Mouse (Mus musculus) forebrain, postnatal 0 days (tissue): ENCODE data around the gene Dner. TPM values are rescaled to one million over a fixed set of nuclear protein-coding genes. Genes with fewer than 3 reads are reported as not detected.

Experiments
- ATAC-seq: fragments of 200-750 bp; cut with Nextera tagmentation; 2 replicates; pipeline ENCODE4 v1.8.0; 2017; ENCODE audit warnings: mild to moderate bottlenecking, moderate library complexity
- DNase-seq: peaks from one replicate; pipeline ENCODE4 v3.0.0-alpha.2; 2015
- H3K27ac ChIP-seq: fragments of 300-500 bp; sonication (generic); 2 replicates; pipeline ENCODE4 v1.5.1; 2014; ENCODE audit warnings: low read depth, mild to moderate bottlenecking, antibody characterized with exemption, low read length, moderate library complexity, mixed read lengths
- H3K27me3 ChIP-seq: fragments of 300-500 bp; sonication (generic); 2 replicates; pipeline ENCODE4 v1.6.1; 2014; ENCODE audit warnings: mild to moderate bottlenecking, low read length, mixed read lengths; ENCODE audit not compliant: insufficient read depth
- H3K36me3 ChIP-seq: fragments of 300-500 bp; sonication (generic); 2 replicates; pipeline ENCODE4 v1.6.1; 2014; ENCODE audit warnings: mild to moderate bottlenecking, moderate library complexity; ENCODE audit not compliant: insufficient read depth
- H3K4me1 ChIP-seq: fragments of 300-500 bp; sonication (generic); 2 replicates; pipeline ENCODE4 v1.6.1; 2014; ENCODE audit warnings: antibody characterized with exemption; ENCODE audit not compliant: insufficient read depth
- H3K4me2 ChIP-seq: fragments of 300-500 bp; sonication (generic); 2 replicates; pipeline ENCODE4 v1.6.1; 2014; ENCODE audit warnings: low read depth, mild to moderate bottlenecking, moderate library complexity
- H3K4me3 ChIP-seq: fragments of 300-500 bp; sonication (generic); 2 replicates; pipeline ENCODE4 v1.5.1; 2014; ENCODE audit warnings: low read depth, low read length, mixed read lengths
- H3K9ac ChIP-seq: fragments of 300-500 bp; sonication (generic); 2 replicates; pipeline ENCODE4 v1.6.1; 2014; ENCODE audit warnings: mild to moderate bottlenecking
- H3K9me3 ChIP-seq: fragments of 300-500 bp; sonication (generic); 2 replicates; pipeline ENCODE4 v1.6.1; 2016; ENCODE audit warnings: low read length
- CTCF ChIP-seq: sonication (generic); IDR thresholded peaks from 2 replicates; pipeline ENCODE4 v1.5.1; 2016; ENCODE audit warnings: antibody characterized with exemption, control low read depth, low read depth
- WGBS: fragments of 180-500 bp; shearing (Covaris S2); extraction: QIAGEN DNeasy Blood & Tissue Kit; methylation state at CpG from one replicate; pipeline ENCODE4 v1.1.7; 2014; 5-methylcytosine and 5-hydroxymethylcytosine counted together
- polyA plus RNA-seq: library from polyadenylated mRNA; unstranded; fragments of >200 nt; fragmentation: Nextera tagmentation; extraction: Ambion mirVana; gene quantifications from 2 replicates; pipeline ENCODE4 v1.2.1, GENCODE M21; 2015
- total RNA-seq: library from RNA; depleted of rRNA; stranded (reverse); fragments of >200 nt; gene quantifications from 2 replicates; pipeline ENCODE4 v1.2.3, GENCODE M21; 2014

Gene Dner
- total and polyA plus RNA-seq, 2 experiments from 2014 or later: 265 to 295 TPM

- Histone ChIP-seq H3K4me2 (no peak overlapping the region), H3K36me3 (no peaks in the 10 kb centered on the region), H3K27me3 (no peaks in the 10 kb centered on the region), H3K4me3 (no peak overlapping the region), H3K27ac (no peak overlapping the region), H3K9me3 (no peaks in the 10 kb centered on the region), H3K4me1 (no peaks in the 10 kb centered on the region), H3K9ac (no peak overlapping the region)
- ATAC-seq: peak; percentile 76
- TF ChIP-seq CTCF: no peak
- peak; percentile 17 for DNase-seq
- WGBS: 15% methylated on average over 4 of the region's 4 CpGs
Measured at GRCm38 (mm10) chr1:84536069-84536468, 160.0 kb downstream of the Dner start.

DNA sequence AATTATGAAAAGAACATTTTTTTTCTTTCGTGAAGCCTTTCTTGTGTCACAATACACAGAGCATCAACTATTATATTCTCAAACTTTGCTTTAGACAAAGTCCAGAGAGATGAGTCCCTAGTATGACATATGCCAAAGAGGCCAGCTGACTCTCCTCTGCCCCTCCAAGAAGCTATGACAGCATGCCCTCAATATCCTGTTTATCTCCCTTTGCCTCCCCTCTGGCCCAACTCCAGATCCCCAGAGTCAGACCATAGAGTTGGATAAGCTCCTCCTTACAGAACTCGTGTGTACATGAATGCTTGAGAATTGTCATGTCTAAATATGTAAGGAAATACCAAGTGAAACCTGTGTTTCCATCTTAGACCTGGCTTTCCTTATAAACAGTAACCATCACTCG is 170.5 kb downstream of the Dner start:
- no peak for TF ChIP-seq CTCF
- no peak overlapping the region for H3K4me2 ChIP-seq
- no peak for DNase-seq
- WGBS: 88% methylated on average over 3 of the region's 3 CpGs
- no peaks in the 10 kb centered on the region for H3K27me3 ChIP-seq
- H3K4me3 ChIP-seq: no peak overlapping the region
- no peaks in the 10 kb centered on the region for H3K36me3 ChIP-seq
- no peak overlapping the region for H3K27ac ChIP-seq
- no peak for ATAC-seq
- H3K9me3 ChIP-seq: no peaks in the 10 kb centered on the region
- H3K4me1 ChIP-seq: no peaks in the 10 kb centered on the region
- H3K9ac ChIP-seq: no peak overlapping the region

DNA sequence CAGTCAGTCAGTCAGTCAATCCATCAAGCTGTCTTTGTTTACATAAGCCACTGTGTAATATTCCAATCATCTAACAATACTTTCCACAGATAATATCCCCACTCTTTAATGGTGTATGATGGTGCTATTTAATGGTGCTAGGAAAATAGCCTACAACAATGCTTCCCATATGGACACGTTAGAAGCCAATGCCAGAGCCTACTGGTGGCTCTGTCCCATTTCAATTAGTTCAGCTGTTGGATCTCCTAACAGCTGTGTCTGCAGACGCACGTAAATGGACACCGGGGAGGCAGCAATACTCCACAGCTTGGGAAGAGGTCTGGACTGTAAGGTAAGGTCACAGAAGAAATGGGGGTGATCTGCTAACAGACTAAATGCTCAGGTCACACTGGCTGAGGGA is 171.6 kb downstream of the Dner start:
- no peaks in the 10 kb centered on the region for H3K4me1 ChIP-seq
- H3K36me3 ChIP-seq: no peaks in the 10 kb centered on the region
- 75% methylated on average over 4 of the region's 4 CpGs for WGBS
- ATAC-seq (no peak), DNase-seq (no peak)
- no peaks in the 10 kb centered on the region for H3K27me3 ChIP-seq
- TF ChIP-seq CTCF: no peak
- H3K4me2 ChIP-seq: no peak overlapping the region
- H3K9me3 ChIP-seq: no peaks in the 10 kb centered on the region
- no peak overlapping the region for H3K4me3 ChIP-seq
- no peak overlapping the region for H3K27ac ChIP-seq
- no peak overlapping the region for H3K9ac ChIP-seq

GRCm38 (mm10) chr1:84522963-84523280 is 173.1 kb downstream of the Dner start:
- H3K4me1 ChIP-seq: no peaks in the 10 kb centered on the region
- H3K36me3 ChIP-seq: no peaks in the 10 kb centered on the region
- no peak overlapping the region for H3K27ac ChIP-seq
- H3K9me3 ChIP-seq: no peaks in the 10 kb centered on the region
- no peak overlapping the region for H3K4me2 ChIP-seq
- peak; percentile 48; the same call in 1 of the 2 replicates for ATAC-seq
- no peak overlapping the region for H3K9ac ChIP-seq
- DNase-seq: peak; percentile 77
- no peak for TF ChIP-seq CTCF
- H3K4me3 ChIP-seq: no peak overlapping the region
- no peaks in the 10 kb centered on the region for H3K27me3 ChIP-seq
- WGBS: 36% methylated on average over 4 of the region's 4 CpGs

DNA sequence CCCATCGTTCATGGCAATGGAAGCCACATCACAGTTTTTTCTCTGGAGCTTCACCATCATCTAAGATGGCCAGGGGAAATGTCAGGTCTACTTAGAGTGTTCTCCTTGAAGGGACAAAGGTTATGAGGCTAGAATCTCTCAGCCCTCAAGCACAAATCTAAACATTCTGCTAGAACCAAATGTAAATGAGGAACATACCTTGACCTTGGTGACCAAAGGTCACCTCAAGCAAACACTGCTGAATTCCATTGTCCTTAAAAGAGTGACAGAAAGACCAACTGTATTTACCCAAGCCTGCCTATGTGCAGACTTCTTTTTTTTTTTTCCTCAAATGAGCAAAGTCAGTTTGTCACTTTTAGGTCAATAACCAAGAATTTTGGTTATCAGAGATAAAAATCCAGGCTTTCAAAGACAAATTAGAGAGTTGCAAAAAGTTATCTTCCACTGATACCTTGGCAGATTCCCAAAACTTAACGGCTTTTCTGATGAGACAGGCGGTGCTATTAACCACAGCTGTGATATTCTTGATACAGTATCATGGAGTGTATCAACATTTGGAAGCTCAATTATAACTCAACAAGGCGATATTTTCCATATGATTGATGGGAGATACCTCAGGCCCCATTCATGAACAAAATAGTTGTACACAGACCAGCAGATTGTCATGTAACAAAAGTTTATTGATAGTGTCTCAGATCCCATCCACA is 173.6 kb downstream of the Dner start:
- no peaks in the 10 kb centered on the region for H3K36me3 ChIP-seq
- H3K4me3 ChIP-seq: no peak overlapping the region
- no peak overlapping the region for H3K4me2 ChIP-seq
- DNase-seq: no peak
- 62% methylated on average over 4 of the region's 4 CpGs for WGBS
- ATAC-seq: peak; percentile 51; the same call in 1 of the 2 replicates
- H3K9ac ChIP-seq: no peak overlapping the region
- no peaks in the 10 kb centered on the region for H3K4me1 ChIP-seq
- H3K9me3 ChIP-seq: no peaks in the 10 kb centered on the region
- TF ChIP-seq CTCF: no peak
- H3K27me3 ChIP-seq: no peaks in the 10 kb centered on the region
- H3K27ac ChIP-seq: no peak overlapping the region

DNA sequence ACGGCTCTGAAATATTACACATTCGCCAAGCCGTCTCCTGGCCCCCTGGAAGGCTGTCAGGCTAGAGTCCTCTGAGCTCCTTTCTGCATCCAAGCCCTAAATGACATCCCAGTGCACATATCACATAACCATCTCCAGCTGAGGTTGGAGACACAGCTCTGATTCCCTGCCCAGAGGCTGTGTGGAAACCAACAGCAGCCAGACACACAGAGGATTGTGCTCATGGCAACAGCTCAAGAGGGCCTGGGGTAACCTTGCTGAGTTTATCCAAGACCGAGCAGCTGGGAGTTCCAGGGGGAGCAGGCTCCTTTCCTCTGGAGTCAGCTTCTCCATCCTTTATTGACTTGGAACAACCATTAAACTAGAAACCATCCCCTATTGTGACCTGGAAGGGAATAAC is 177.7 kb downstream of the Dner start:
- ATAC-seq: no peak

DNA sequence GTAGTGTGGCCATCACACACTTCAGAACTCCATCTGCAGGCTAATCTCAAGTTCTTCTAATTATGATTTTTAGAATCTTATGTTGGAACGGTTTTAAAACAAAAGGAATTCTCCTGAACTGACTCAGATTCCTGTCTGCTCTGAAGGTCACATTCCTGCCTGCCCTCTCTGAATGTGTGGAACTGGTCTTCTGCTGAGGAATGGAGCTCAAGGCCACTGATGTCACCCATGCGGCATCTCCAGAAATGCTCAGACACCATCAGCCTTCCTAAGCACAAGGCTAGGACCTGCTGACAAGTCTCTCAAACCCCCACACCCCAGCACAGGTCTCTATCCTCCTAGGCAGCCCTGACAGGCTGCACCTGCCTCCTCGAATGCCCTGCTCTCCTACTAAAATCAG is 182.8 kb downstream of the Dner start:
- H3K36me3 ChIP-seq: no peaks in the 10 kb centered on the region
- 56% methylated on average over 3 of the region's 3 CpGs for WGBS
- no peak for TF ChIP-seq CTCF
- no peak overlapping the region for H3K4me2 ChIP-seq
- H3K27me3 ChIP-seq: no peaks in the 10 kb centered on the region
- no peak overlapping the region for H3K27ac ChIP-seq
- no peaks in the 10 kb centered on the region for H3K4me1 ChIP-seq
- DNase-seq: no peak
- H3K9me3 ChIP-seq: no peaks in the 10 kb centered on the region
- no peak for ATAC-seq
- no peak overlapping the region for H3K4me3 ChIP-seq
- no peak overlapping the region for H3K9ac ChIP-seq

More for the DNA sequence above, 177.7 kb downstream of the Dner start:
- Histone ChIP-seq H3K9me3 (no peaks in the 10 kb centered on the region), H3K4me2 (no peak overlapping the region), H3K36me3 (no peaks in the 10 kb centered on the region), H3K27me3 (no peaks in the 10 kb centered on the region), H3K27ac (0 out of 2 replicates have a peak overlapping the region, but pooled peaks have one; percentile 5), H3K4me3 (no peak overlapping the region), H3K9ac (no peak overlapping the region), H3K4me1 (no peaks in the 10 kb centered on the region)
- 82% methylated on average over 4 of the region's 4 CpGs for WGBS
- no peak for DNase-seq
- no peak for TF ChIP-seq CTCF

DNA sequence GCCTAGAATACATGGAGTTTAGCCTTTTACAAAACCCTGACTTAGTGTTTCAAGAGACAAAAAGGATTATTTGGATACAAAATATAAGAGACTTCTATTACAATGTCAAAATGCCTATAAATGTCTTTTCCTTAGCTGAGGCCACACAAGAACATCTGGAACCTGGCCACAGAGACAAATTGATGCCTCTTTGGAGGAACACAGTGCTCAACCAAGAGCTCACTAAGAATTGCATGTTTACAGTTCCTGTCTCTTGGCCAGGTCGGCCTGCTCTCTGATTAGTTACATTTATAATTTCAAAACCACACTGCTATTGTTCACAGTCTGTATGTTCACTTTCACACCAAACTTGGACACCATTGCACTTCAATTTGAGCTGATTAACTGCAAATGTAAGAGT is 187.5 kb downstream of the Dner start:
- H3K4me2 ChIP-seq: no peak overlapping the region
- no peaks in the 10 kb centered on the region for H3K4me1 ChIP-seq
- no peak overlapping the region for H3K9ac ChIP-seq
- H3K9me3 ChIP-seq: no peaks in the 10 kb centered on the region
- no peak overlapping the region for H3K27ac ChIP-seq
- no peak for TF ChIP-seq CTCF
- H3K36me3 ChIP-seq: no peaks in the 10 kb centered on the region
- no peaks in the 10 kb centered on the region for H3K27me3 ChIP-seq
- DNase-seq: no peak
- H3K4me3 ChIP-seq: no peak overlapping the region
- 68% methylated on average over 1 of the region's 1 CpGs for WGBS
- no peak for ATAC-seq
